Mouse (Mus musculus) CH12.LX (cell line): ENCODE measurements at regions not wholly inside any gene's neighbourhood (a gene's known extent, or its start where the extent isn't known, plus 50 kb on each side); places are given as distances from the start of the nearest gene placed in this dataset.
"Not testable (repeated sequence)": the region's sequence is repeated elsewhere in the genome, so short reads cannot be mapped to it uniquely, and the experiment has no call there.

Source experiments
- CTCF ChIP-seq, 2 experiments: IDR thresholded peaks in 1 of 2; conservative IDR thresholded peaks in 1 of 2; 2 replicates each; pipeline ENCODE4 v1.5.1; 2011 to 2012; ENCODE audit warnings: low read depth in 2 of 2, low read length in 2 of 2, improper control_type of control experiment in 1 of 2, inconsistent platforms in 1 of 2, mild to moderate bottlenecking in 1 of 2, moderate library complexity in 1 of 2
- MYC ChIP-seq: IDR thresholded peaks from 2 replicates; pipeline ENCODE4 v1.6.1; 2011; ENCODE audit warnings: low read depth, mild to moderate bottlenecking, improper control_type of control experiment, low read length
- NELFE ChIP-seq: IDR thresholded peaks from 2 replicates; pipeline ENCODE4 v1.6.1; 2011; ENCODE audit warnings: low read depth, low read length, improper control_type of control experiment
- POLR2A ChIP-seq: IDR thresholded peaks from 2 replicates; pipeline ENCODE4 v1.6.1; 2011; ENCODE audit warnings: low read depth, mild to moderate bottlenecking, improper control_type of control experiment, low read length
- TBP ChIP-seq: conservative IDR thresholded peaks from 2 replicates; pipeline ENCODE4 v1.6.1; 2011; ENCODE audit warnings: low read depth, low read length, improper control_type of control experiment

DNA sequence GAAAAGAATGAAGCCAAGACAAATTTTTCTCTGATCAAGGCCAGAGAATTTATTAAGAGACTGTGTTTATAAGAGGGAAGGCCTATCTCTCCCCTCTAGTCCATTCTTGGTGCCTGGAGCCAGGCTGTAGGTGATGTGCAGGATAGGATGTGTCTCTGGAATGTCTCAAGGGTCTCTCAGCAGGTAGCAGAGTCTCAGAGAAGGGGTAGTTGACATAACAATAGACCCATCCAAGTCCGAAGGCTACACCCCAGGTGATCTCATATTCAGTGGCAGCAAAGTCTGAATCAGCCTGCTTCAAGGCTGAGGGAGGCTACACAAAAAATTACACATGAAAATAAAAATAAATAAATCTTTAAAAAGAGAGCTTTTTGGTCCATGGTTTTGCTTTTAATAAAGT lies 297.6 kb downstream of the Sfmbt2 start:
- not testable (repeated sequence) for TF ChIP-seq CTCF (conservative IDR thresholded peaks at IDR 0.05 in 1 of 2, IDR thresholded peaks at IDR 0.05 in 1 of 2; ENCODE audit: low read depth in 2 of 2, low read length in 2 of 2); MYC; POLR2A; TBP; NELFE
